Mouse (Mus musculus) forebrain, embryonic 15.5 days (tissue): Measurements from ENCODE around the gene Klhl32. TPM values are rescaled to one million over a fixed set of nuclear protein-coding genes. Genes with fewer than 3 reads are reported as not detected.
A peak's percentile ranks its signal among the peaks of the same experiment; 100 is the strongest.

ENCODE experiments used
- ATAC-seq: fragments of 200-750 bp; cut with Nextera tagmentation; replicated peaks from 2 replicates; pipeline ENCODE4 v1.8.0; 2017; ENCODE audit warnings: mild to moderate bottlenecking, moderate TSS enrichment, moderate library complexity
- H3K27ac ChIP-seq: fragments of 300-500 bp; sonication (generic); replicated peaks from 2 replicates; pipeline ENCODE4 v1.5.1; 2015; ENCODE audit warnings: mild to moderate bottlenecking, inconsistent platforms
- H3K27me3 ChIP-seq: fragments of 300-500 bp; sonication (generic); 2 replicates; pipeline ENCODE4 v1.6.1; 2015; ENCODE audit warnings: inconsistent platforms
- H3K36me3 ChIP-seq: fragments of 300-500 bp; sonication (generic); 2 replicates; pipeline ENCODE4 v1.6.1; 2015; ENCODE audit warnings: mild to moderate bottlenecking, inconsistent platforms
- H3K4me1 ChIP-seq: fragments of 300-500 bp; sonication (generic); 2 replicates; pipeline ENCODE4 v1.6.1; 2015; ENCODE audit warnings: inconsistent platforms
- H3K4me2 ChIP-seq: fragments of 300-500 bp; sonication (generic); replicated peaks from 2 replicates; pipeline ENCODE4 v1.6.1; 2015; ENCODE audit warnings: mild to moderate bottlenecking, inconsistent platforms
- H3K4me3 ChIP-seq: fragments of 300-500 bp; sonication (generic); 2 replicates; pipeline ENCODE4 v1.5.1; 2015; ENCODE audit warnings: mild to moderate bottlenecking, inconsistent platforms
- H3K9ac ChIP-seq: fragments of 300-500 bp; sonication (generic); replicated peaks from 2 replicates; pipeline ENCODE4 v1.6.1; 2015; ENCODE audit warnings: mild to moderate bottlenecking, inconsistent platforms
- H3K9me3 ChIP-seq: fragments of 300-500 bp; sonication (generic); 2 replicates; pipeline ENCODE4 v1.6.1; 2016; ENCODE audit warnings: inconsistent platforms
- WGBS: fragments of 180-500 bp; shearing (Covaris S2); methylation state at CpG from one replicate; pipeline ENCODE4 v1.1.7; 2015; ENCODE audit warnings: mixed read lengths; 5-methylcytosine and 5-hydroxymethylcytosine counted together
- polyA plus RNA-seq: library from polyadenylated mRNA; unstranded; fragments of >200 nt; fragmentation: Nextera tagmentation; extraction: Ambion mirVana; gene quantifications from 2 replicates; pipeline ENCODE4 v1.2.1, GENCODE M21; 2015

Gene Klhl32
- polyA plus RNA-seq, 1 experiment from 2014 or later = 23.0 TPM

GRCm38 (mm10) chr4:24845546-24845945 is 5.4 kb downstream of the Klhl32 start:
- Histone ChIP-seq H3K27ac (peak overlapping the region; percentile 35; the same call in 1 of the 2 replicates), H3K4me2 (no peak overlapping the region), H3K9ac (no peak overlapping the region), H3K4me1 (peaks cover 18% of the 10 kb centered on the region), H3K36me3 (no peaks in the 10 kb centered on the region), H3K9me3 (no peaks in the 10 kb centered on the region), H3K27me3 (no peaks in the 10 kb centered on the region), H3K4me3 (no peak overlapping the region)
- no peak for ATAC-seq
- 70% methylated on average over 5 of the region's 5 CpGs for WGBS

GRCm38 (mm10) chr4:24838567-24838966 is 12.4 kb downstream of the Klhl32 start:
- Histone ChIP-seq H3K27me3 (no peaks in the 10 kb centered on the region), H3K9me3 (no peaks in the 10 kb centered on the region), H3K9ac (no peak overlapping the region), H3K27ac (0 out of 2 replicates have a peak overlapping the region, but pooled peaks have one; percentile 2), H3K36me3 (no peaks in the 10 kb centered on the region), H3K4me1 (peaks cover 8% of the 10 kb centered on the region; the same call in 1 of the 2 replicates), H3K4me2 (no peak overlapping the region), H3K4me3 (no peak overlapping the region)
- ATAC-seq = no peak
- 49% methylated on average over 6 of the region's 6 CpGs for WGBS

- 41% methylated on average over 7 of the region's 7 CpGs for WGBS
- no peak for ATAC-seq
Observed at GRCm38 (mm10) chr4:24835555-24835954, 15.4 kb downstream of the Klhl32 start.

GRCm38 (mm10) chr4:24808316-24808715 is 42.6 kb downstream of the Klhl32 start:
- H3K27ac ChIP-seq = no peak overlapping the region
- ATAC-seq = no peak
- H3K27me3 ChIP-seq = no peaks in the 10 kb centered on the region
- H3K9ac ChIP-seq = no peak overlapping the region
- H3K36me3 ChIP-seq = no peaks in the 10 kb centered on the region
- no peak overlapping the region for H3K4me3 ChIP-seq
- 73% methylated on average over 1 of the region's 1 CpGs for WGBS
- H3K4me1 ChIP-seq = no peaks in the 10 kb centered on the region
- H3K4me2 ChIP-seq = no peak overlapping the region
- no peaks in the 10 kb centered on the region for H3K9me3 ChIP-seq

More at GRCm38 (mm10) chr4:24835555-24835954, 15.4 kb downstream of the Klhl32 start:
- Histone ChIP-seq H3K4me3 (no peak overlapping the region), H3K9ac (no peak overlapping the region), H3K4me2 (no peak overlapping the region), H3K9me3 (no peaks in the 10 kb centered on the region), H3K4me1 (peaks cover 5% of the 10 kb centered on the region; the same call in 1 of the 2 replicates), H3K27ac (no peak overlapping the region), H3K36me3 (no peaks in the 10 kb centered on the region), H3K27me3 (no peaks in the 10 kb centered on the region)

- H3K27me3 ChIP-seq = no peaks in the 10 kb centered on the region
- H3K4me1 ChIP-seq = peaks cover 4% of the 10 kb centered on the region; the same call in 1 of the 2 replicates
- WGBS = 11% methylated on average over 1 of the region's 1 CpGs
- ATAC-seq = peak; percentile 70; the same call in 1 of the 2 replicates
- no peak overlapping the region for H3K4me3 ChIP-seq
- H3K9me3 ChIP-seq = no peaks in the 10 kb centered on the region
- no peaks in the 10 kb centered on the region for H3K36me3 ChIP-seq
- no peak overlapping the region for H3K27ac ChIP-seq
- no peak overlapping the region for H3K4me2 ChIP-seq
- H3K9ac ChIP-seq = no peak overlapping the region
Observed at GRCm38 (mm10) chr4:24801881-24802280, 49.0 kb downstream of the Klhl32 start.

GRCm38 (mm10) chr4:24801343-24801742 is 49.6 kb downstream of the Klhl32 start:
- H3K9me3 ChIP-seq = no peaks in the 10 kb centered on the region
- no peaks in the 10 kb centered on the region for H3K36me3 ChIP-seq
- no peak overlapping the region for H3K9ac ChIP-seq
- peaks cover 4% of the 10 kb centered on the region; the same call in 1 of the 2 replicates for H3K4me1 ChIP-seq
- H3K4me2 ChIP-seq = no peak overlapping the region
- H3K4me3 ChIP-seq = no peak overlapping the region
- 45% methylated on average over 2 of the region's 2 CpGs for WGBS
- H3K27me3 ChIP-seq = no peaks in the 10 kb centered on the region
- ATAC-seq = peak; percentile 49
- H3K27ac ChIP-seq = no peak overlapping the region

GRCm38 (mm10) chr4:24800345-24800936 is 50.5 kb downstream of the Klhl32 start:
- Histone ChIP-seq H3K9ac (no peak overlapping the region), H3K4me1 (peaks cover 4% of the 10 kb centered on the region; the same call in 1 of the 2 replicates), H3K27ac (no peak overlapping the region), H3K4me2 (no peak overlapping the region), H3K4me3 (no peak overlapping the region), H3K27me3 (no peaks in the 10 kb centered on the region), H3K36me3 (no peaks in the 10 kb centered on the region), H3K9me3 (no peaks in the 10 kb centered on the region)
- peak; percentile 26; the same call in 1 of the 2 replicates for ATAC-seq
- WGBS = 89% methylated on average over 9 of the region's 9 CpGs

GRCm38 (mm10) chr4:24799037-24799436 is 51.9 kb downstream of the Klhl32 start:
- H3K4me1 ChIP-seq = peaks cover 5% of the 10 kb centered on the region; the same call in 1 of the 2 replicates
- no peak for ATAC-seq
- no peak overlapping the region for H3K4me2 ChIP-seq
- H3K9me3 ChIP-seq = no peaks in the 10 kb centered on the region
- WGBS = 80% methylated on average over 6 of the region's 6 CpGs
- no peaks in the 10 kb centered on the region for H3K27me3 ChIP-seq
- no peak overlapping the region for H3K9ac ChIP-seq
- no peaks in the 10 kb centered on the region for H3K36me3 ChIP-seq
- H3K4me3 ChIP-seq = no peak overlapping the region
- H3K27ac ChIP-seq = no peak overlapping the region

GRCm38 (mm10) chr4:24797868-24798267 is 53.1 kb downstream of the Klhl32 start:
- Histone ChIP-seq H3K9ac (no peak overlapping the region), H3K36me3 (no peaks in the 10 kb centered on the region), H3K9me3 (no peaks in the 10 kb centered on the region), H3K4me2 (no peak overlapping the region), H3K27ac (no peak overlapping the region), H3K27me3 (no peaks in the 10 kb centered on the region), H3K4me1 (peaks cover 12% of the 10 kb centered on the region; the same call in 1 of the 2 replicates), H3K4me3 (no peak overlapping the region)
- ATAC-seq = no peak
- 77% methylated on average over 3 of the region's 3 CpGs for WGBS

- 89% methylated on average over 5 of the region's 5 CpGs for WGBS
- H3K9me3 ChIP-seq = no peaks in the 10 kb centered on the region
- no peaks in the 10 kb centered on the region for H3K36me3 ChIP-seq
- no peak overlapping the region for H3K27ac ChIP-seq
- H3K4me3 ChIP-seq = no peak overlapping the region
- no peaks in the 10 kb centered on the region for H3K27me3 ChIP-seq
- H3K4me1 ChIP-seq = peaks cover 12% of the 10 kb centered on the region; the same call in 1 of the 2 replicates
- no peak overlapping the region for H3K9ac ChIP-seq
- no peak overlapping the region for H3K4me2 ChIP-seq
- ATAC-seq = no peak
Observed at GRCm38 (mm10) chr4:24797280-24797679, 53.6 kb downstream of the Klhl32 start.

- 48% methylated on average over 1 of the region's 1 CpGs for WGBS
- H3K4me1 ChIP-seq = peaks cover 11% of the 10 kb centered on the region; the same call in 1 of the 2 replicates
- no peak for ATAC-seq
Observed at GRCm38 (mm10) chr4:24796229-24796628, 54.7 kb downstream of the Klhl32 start.

GRCm38 (mm10) chr4:24795180-24795579 is 55.7 kb downstream of the Klhl32 start:
- WGBS = 62% methylated on average over 2 of the region's 2 CpGs
- Histone ChIP-seq H3K4me2 (no peak overlapping the region), H3K9ac (no peak overlapping the region), H3K4me1 (peaks cover 8% of the 10 kb centered on the region; the same call in 1 of the 2 replicates), H3K4me3 (no peak overlapping the region), H3K9me3 (no peaks in the 10 kb centered on the region), H3K27ac (no peak overlapping the region), H3K36me3 (no peaks in the 10 kb centered on the region), H3K27me3 (no peaks in the 10 kb centered on the region)
- ATAC-seq = no peak

More at GRCm38 (mm10) chr4:24796229-24796628, 54.7 kb downstream of the Klhl32 start:
- Histone ChIP-seq H3K36me3 (no peaks in the 10 kb centered on the region), H3K9ac (no peak overlapping the region), H3K27ac (no peak overlapping the region), H3K4me2 (no peak overlapping the region), H3K4me3 (no peak overlapping the region), H3K9me3 (no peaks in the 10 kb centered on the region), H3K27me3 (no peaks in the 10 kb centered on the region)
